Mouse (Mus musculus): Measurements from ENCODE around the gene Smyd1. TPM values are rescaled to one million over a fixed set of nuclear protein-coding genes. Genes with fewer than 3 reads are reported as not detected.

The Smyd1 gene
- polyA plus RNA-seq, 1 experiment from 2014 or later = 9.6 TPM

GRCm38 (mm10) chr6:71197636-71198535 is 124.1 kb downstream of the Smyd1 start:
- H3K27me3 ChIP-seq = no peaks in the 10 kb centered on the region
- no peaks in the 10 kb centered on the region for H3K9me3 ChIP-seq
- H3K4me1 ChIP-seq = no peaks in the 10 kb centered on the region
- no peak overlapping the region for H3K27ac ChIP-seq
- no peak for ATAC-seq (ENCODE audit: insufficient number of reproducible peaks, low FRiP score, low TSS enrichment, low read depth)
- H3K4me2 ChIP-seq = no peak overlapping the region
- no peaks in the 10 kb centered on the region for H3K36me3 ChIP-seq
- no peak overlapping the region for H3K9ac ChIP-seq
- no peak overlapping the region for H3K4me3 ChIP-seq
- 78% methylated on average over 13 of the region's 13 CpGs for WGBS

GRCm38 (mm10) chr6:71196107-71196506 is 125.9 kb downstream of the Smyd1 start:
- Histone ChIP-seq H3K4me2 (no peak overlapping the region), H3K27me3 (no peaks in the 10 kb centered on the region)
- no peak for ATAC-seq (ENCODE audit: insufficient number of reproducible peaks, low FRiP score, low TSS enrichment, low read depth)

GRCm38 (mm10) chr6:71193151-71193740 is 128.8 kb downstream of the Smyd1 start:
- Histone ChIP-seq H3K27ac (no peak overlapping the region), H3K9me3 (no peaks in the 10 kb centered on the region), H3K9ac (no peak overlapping the region), H3K4me3 (no peak overlapping the region), H3K4me2 (no peak overlapping the region), H3K27me3 (no peaks in the 10 kb centered on the region), H3K36me3 (no peaks in the 10 kb centered on the region), H3K4me1 (no peaks in the 10 kb centered on the region)
- ATAC-seq (ENCODE audit: insufficient number of reproducible peaks, low FRiP score, low TSS enrichment, low read depth) = no peak
- 76% methylated on average over 6 of the region's 6 CpGs for WGBS

More at GRCm38 (mm10) chr6:71196107-71196506, 125.9 kb downstream of the Smyd1 start:
- Histone ChIP-seq H3K4me1 (no peaks in the 10 kb centered on the region), H3K27ac (no peak overlapping the region), H3K4me3 (no peak overlapping the region), H3K9ac (no peak overlapping the region), H3K9me3 (no peaks in the 10 kb centered on the region), H3K36me3 (no peaks in the 10 kb centered on the region)

DNA sequence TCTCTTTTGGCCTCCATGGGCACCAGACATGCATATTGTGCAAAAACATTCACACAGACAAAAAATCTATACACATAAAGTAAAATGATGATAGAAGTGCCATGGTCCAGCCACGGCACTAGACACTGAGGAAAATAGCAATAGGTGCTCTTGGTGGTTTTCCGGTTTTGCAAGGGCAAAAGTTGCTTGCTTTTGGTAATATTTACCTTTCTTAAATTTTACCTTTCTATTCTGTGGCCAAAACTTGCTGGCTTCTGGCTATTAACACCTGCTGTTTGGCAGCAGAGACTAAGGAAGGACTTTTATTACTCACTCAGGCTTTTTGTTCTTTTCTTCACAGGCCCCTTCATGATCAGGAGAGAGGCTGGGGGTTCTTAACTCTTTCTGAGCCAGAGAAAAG is 131.5 kb downstream of the Smyd1 start:
- no peaks in the 10 kb centered on the region for H3K27me3 ChIP-seq
- no peak overlapping the region for H3K27ac ChIP-seq
- no peak overlapping the region for H3K9ac ChIP-seq
- H3K4me1 ChIP-seq = no peaks in the 10 kb centered on the region
- no peak overlapping the region for H3K4me3 ChIP-seq
- no peak for ATAC-seq (ENCODE audit: insufficient number of reproducible peaks, low FRiP score, low TSS enrichment, low read depth)
- 76% methylated on average over 2 of the region's 2 CpGs for WGBS
- no peaks in the 10 kb centered on the region for H3K9me3 ChIP-seq
- H3K4me2 ChIP-seq = no peak overlapping the region
- no peaks in the 10 kb centered on the region for H3K36me3 ChIP-seq

DNA sequence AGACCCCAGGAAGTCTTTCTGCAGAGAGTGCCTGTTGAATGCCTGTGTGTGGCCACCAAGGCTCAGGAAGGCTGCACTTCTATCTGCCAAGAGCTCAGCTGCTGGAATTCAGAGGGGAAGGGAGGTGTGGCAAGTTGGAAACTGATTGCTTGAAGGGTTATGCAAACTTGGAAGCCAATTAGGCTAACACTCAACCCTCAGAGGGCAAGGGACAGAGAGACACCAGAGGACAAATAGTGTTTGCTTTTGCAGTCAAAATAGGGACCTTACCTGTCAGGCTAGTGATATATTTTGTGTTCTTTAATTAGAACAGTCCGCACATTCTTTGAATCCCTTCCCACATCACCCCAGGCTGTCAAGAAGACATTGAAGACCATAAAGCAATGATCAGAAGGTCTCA is 132.5 kb downstream of the Smyd1 start:
- Histone ChIP-seq H3K9me3 (no peaks in the 10 kb centered on the region), H3K9ac (no peak overlapping the region), H3K4me1 (no peaks in the 10 kb centered on the region), H3K4me3 (no peak overlapping the region), H3K4me2 (no peak overlapping the region), H3K36me3 (no peaks in the 10 kb centered on the region), H3K27me3 (no peaks in the 10 kb centered on the region), H3K27ac (no peak overlapping the region)
- WGBS = 33% methylated on average over 1 of the region's 1 CpGs
- ATAC-seq (ENCODE audit: insufficient number of reproducible peaks, low FRiP score, low TSS enrichment, low read depth) = no peak

DNA sequence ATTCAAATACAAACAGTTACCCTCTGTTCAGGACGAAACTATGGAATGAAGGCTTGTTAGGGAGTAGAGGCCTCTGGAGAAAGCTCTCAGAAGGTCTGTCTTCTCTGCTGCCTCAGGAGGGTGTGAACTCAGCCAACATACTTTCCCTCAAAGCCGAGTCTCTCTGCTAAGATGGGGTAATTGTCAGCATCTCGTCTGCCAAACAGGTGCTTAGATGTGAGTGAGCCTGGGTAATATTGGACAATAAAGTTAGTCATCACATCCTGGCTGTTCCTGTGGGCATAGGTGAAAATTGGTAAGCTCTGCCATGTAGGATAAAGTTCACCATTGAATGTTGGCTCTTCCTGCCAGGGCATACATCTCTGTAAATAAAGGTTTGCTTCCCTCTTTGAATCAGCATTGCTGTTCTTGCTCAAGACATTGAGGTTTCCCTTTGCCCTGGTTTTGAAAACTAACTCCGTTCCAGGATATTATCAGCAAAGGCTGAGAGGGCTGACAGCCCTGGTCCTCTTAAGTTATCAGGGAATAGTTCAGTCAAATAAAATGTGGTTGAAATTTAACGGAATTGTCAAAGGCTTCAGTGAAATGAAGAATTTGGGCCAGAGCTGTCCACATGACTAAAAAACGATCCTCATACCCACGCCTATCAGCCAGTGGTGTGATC is 137.0 kb downstream of the Smyd1 start:
- WGBS = 78% methylated on average over 7 of the region's 7 CpGs
- no peaks in the 10 kb centered on the region for H3K36me3 ChIP-seq
- H3K27me3 ChIP-seq = no peaks in the 10 kb centered on the region
- ATAC-seq (ENCODE audit: insufficient number of reproducible peaks, low FRiP score, low TSS enrichment, low read depth) = no peak
- no peak overlapping the region for H3K4me3 ChIP-seq
- no peak overlapping the region for H3K4me2 ChIP-seq
- no peak overlapping the region for H3K27ac ChIP-seq
- H3K9ac ChIP-seq = no peak overlapping the region
- H3K9me3 ChIP-seq = no peaks in the 10 kb centered on the region
- H3K4me1 ChIP-seq = no peaks in the 10 kb centered on the region

- Histone ChIP-seq H3K4me1 (no peaks in the 10 kb centered on the region), H3K4me2 (no peak overlapping the region), H3K9me3 (no peaks in the 10 kb centered on the region), H3K27ac (no peak overlapping the region), H3K27me3 (no peaks in the 10 kb centered on the region), H3K36me3 (no peaks in the 10 kb centered on the region), H3K9ac (no peak overlapping the region), H3K4me3 (no peak overlapping the region)
- no peak for ATAC-seq (ENCODE audit: insufficient number of reproducible peaks, low FRiP score, low TSS enrichment, low read depth)
- 76% methylated on average over 1 of the region's 1 CpGs for WGBS
Measured at GRCm38 (mm10) chr6:71180596-71180995, 141.4 kb downstream of the Smyd1 start.

GRCm38 (mm10) chr6:71172812-71173580 is 149.0 kb downstream of the Smyd1 start:
- H3K4me3 ChIP-seq = no peak overlapping the region
- no peak overlapping the region for H3K27ac ChIP-seq
- H3K4me2 ChIP-seq = no peak overlapping the region
- no peaks in the 10 kb centered on the region for H3K9me3 ChIP-seq
- no peaks in the 10 kb centered on the region for H3K4me1 ChIP-seq
- no peaks in the 10 kb centered on the region for H3K27me3 ChIP-seq
- H3K9ac ChIP-seq = no peak overlapping the region
- no peak for ATAC-seq (ENCODE audit: insufficient number of reproducible peaks, low FRiP score, low TSS enrichment, low read depth)
- 85% methylated on average over 10 of the region's 10 CpGs for WGBS
- H3K36me3 ChIP-seq = no peaks in the 10 kb centered on the region

- Histone ChIP-seq H3K4me2 (no peak overlapping the region), H3K27me3 (no peaks in the 10 kb centered on the region), H3K4me3 (no peak overlapping the region), H3K27ac (no peak overlapping the region), H3K9ac (no peak overlapping the region), H3K36me3 (no peaks in the 10 kb centered on the region), H3K4me1 (no peaks in the 10 kb centered on the region), H3K9me3 (no peaks in the 10 kb centered on the region)
- ATAC-seq (ENCODE audit: insufficient number of reproducible peaks, low FRiP score, low TSS enrichment, low read depth) = no peak
- 40% methylated on average over 6 of the region's 6 CpGs for WGBS
Measured at GRCm38 (mm10) chr6:71166551-71167169, 155.4 kb downstream of the Smyd1 start.

DNA sequence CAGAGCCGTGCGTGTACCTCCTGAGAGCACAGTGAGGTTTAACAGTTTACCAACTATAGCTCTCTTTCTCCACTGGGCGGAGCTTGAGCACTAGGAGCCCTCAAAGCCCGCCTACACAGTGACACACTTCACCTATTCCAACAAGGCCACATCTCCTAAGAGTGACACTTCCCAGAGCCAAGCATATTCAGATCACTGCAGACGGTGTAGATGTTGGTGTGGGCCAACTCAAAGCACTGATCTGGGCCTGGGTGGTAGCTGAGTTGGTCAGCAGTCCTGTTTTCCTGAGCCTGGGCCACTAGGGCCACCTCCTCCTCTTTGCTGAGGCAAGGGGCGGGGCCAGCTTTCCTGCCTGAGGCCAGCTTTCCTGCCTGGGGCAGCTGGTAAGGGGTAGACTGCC is 157.6 kb downstream of the Smyd1 start:
- Histone ChIP-seq H3K27ac (no peak overlapping the region), H3K9ac (no peak overlapping the region), H3K4me1 (no peaks in the 10 kb centered on the region), H3K36me3 (no peaks in the 10 kb centered on the region), H3K4me3 (no peak overlapping the region), H3K4me2 (no peak overlapping the region), H3K9me3 (no peaks in the 10 kb centered on the region), H3K27me3 (no peaks in the 10 kb centered on the region)
- 32% methylated on average over 6 of the region's 6 CpGs for WGBS
- ATAC-seq (ENCODE audit: insufficient number of reproducible peaks, low FRiP score, low TSS enrichment, low read depth) = no peak

Measured in limb, embryonic 15.5 days (tissue).